ENCODE assay signal across 8 mouse cellular contexts in genomic region chr8:8661759-8662138, GRCm38 (mm10). TPM values are rescaled to one million over a fixed set of nuclear protein-coding genes. Genes with fewer than 3 reads are reported as not detected.
DNase-seq lines count a peak whose midpoint lies in the region; ATAC-seq and TF ChIP-seq lines count a peak whose summit lies in the region.

No protein-coding gene starts in this region.

- peaks cover 6% of the 10 kb centered on the region; the same call in 1 of the 2 replicates for H3K4me1 ChIP-seq in forebrain, embryonic 16.5 days (replicated peaks; ENCODE audit: control insufficient read depth, insufficient read depth, low read length)
- no peaks in the 10 kb centered on the region; the same call in 1 of the 2 replicates for H3K4me1 ChIP-seq in neural tube, embryonic 14.5 days (ENCODE audit: control insufficient read depth, insufficient read depth, low read length)
- peaks cover 12% of the 10 kb centered on the region for H3K4me1 ChIP-seq in testis, adult 2 months (ENCODE audit: control insufficient read depth, insufficient read depth, low read length)

- H3K4me3 ChIP-seq in forebrain, embryonic 16.5 days (replicated peaks; ENCODE audit: low read length): peak overlapping the region; percentile 64
- H3K4me3 ChIP-seq in neural tube, embryonic 14.5 days (ENCODE audit: low read depth, low read length): peak overlapping the region; percentile 90
- H3K4me3 ChIP-seq in testis, adult 2 months (ENCODE audit: control insufficient read depth, low read depth, low read length): peak overlapping the region; percentile 91

- H3K36me3 ChIP-seq in forebrain, embryonic 16.5 days (ENCODE audit: control insufficient read depth, insufficient read depth): peaks cover 3% of the 10 kb centered on the region; the same call in 1 of the 2 replicates
- peaks cover 4% of the 10 kb centered on the region; the same call in 1 of the 2 replicates for H3K36me3 ChIP-seq in neural tube, embryonic 14.5 days (ENCODE audit: control insufficient read depth, insufficient read depth, low read length)
- H3K36me3 ChIP-seq in testis, adult 2 months (ENCODE audit: control insufficient read depth, insufficient read depth, low read length): no peaks in the 10 kb centered on the region; the same call in none of the 2 replicates

- TF ChIP-seq POLR2A in testis, adult 2 months (IDR thresholded peaks at IDR 0.05; ENCODE audit: control insufficient read depth, low read depth, low read length): no peak

- H3K27ac ChIP-seq in forebrain, embryonic 16.5 days (ENCODE audit: low read length): peak overlapping the region; percentile 85
- H3K27ac ChIP-seq in neural tube, embryonic 14.5 days (ENCODE audit: low read depth, low read length): peak overlapping the region; percentile 92; the same call in 1 of the 2 replicates
- H3K27ac ChIP-seq in testis, adult 2 months (ENCODE audit: control insufficient read depth, insufficient read depth, low read depth, low read length): peak overlapping the region; percentile 41

- H3K9me3 ChIP-seq in forebrain, embryonic 16.5 days (ENCODE audit: control insufficient read depth, low read length): no peaks in the 10 kb centered on the region
- no peaks in the 10 kb centered on the region for H3K9me3 ChIP-seq in neural tube, embryonic 14.5 days (ENCODE audit: control insufficient read depth, low read length)

- H3K9ac ChIP-seq in forebrain, embryonic 16.5 days (replicated peaks; ENCODE audit: low read depth, low read length): peak overlapping the region; percentile 64
- peak overlapping the region; percentile 81 for H3K9ac ChIP-seq in neural tube, embryonic 14.5 days (replicated peaks; ENCODE audit: low read depth, low read length)

- WGBS in forebrain, embryonic 16.5 days: under 1% methylated on average over 23 of the region's 23 CpGs
- under 1% methylated on average over 23 of the region's 23 CpGs for WGBS in neural tube, embryonic 14.5 days

- DNase-seq in ES-CJ7 (ENCODE audit: low read depth, low spot score): peak; percentile 92
- DNase-seq in cerebellum, adult 18-20 months: peak; percentile 81 to 88
- DNase-seq in heart, postnatal 36 days: peak; percentile 88 to 93
- DNase-seq in layer of hippocampus, adult 18-20 months (ENCODE audit: low spot score in 2 of 2): peak; percentile 83 to 95
- DNase-seq in lung, adult 18-20 months: peak; percentile 88 to 90

- ATAC-seq in forebrain, embryonic 16.5 days: peak; percentile 17
- peak; percentile 4 for ATAC-seq in neural tube, embryonic 14.5 days (ENCODE audit: low read depth)

- TF ChIP-seq CTCF in testis, adult 2 months (IDR thresholded peaks at IDR 0.05; ENCODE audit: control insufficient read depth, insufficient read depth, insufficient replicate concordance, low read depth, low read length): peak; percentile 57; the same call in 1 of the 2 replicates

- peak overlapping the region; percentile 61 for H3K4me2 ChIP-seq in forebrain, embryonic 16.5 days (ENCODE audit: low read length)
- H3K4me2 ChIP-seq in neural tube, embryonic 14.5 days (ENCODE audit: low read depth, low read length): peak overlapping the region; percentile 66

- no peaks in the 10 kb centered on the region for H3K27me3 ChIP-seq in forebrain, embryonic 16.5 days (replicated peaks; ENCODE audit: control insufficient read depth, insufficient read depth, low read length)
- peaks cover 3% of the 10 kb centered on the region; the same call in 1 of the 2 replicates for H3K27me3 ChIP-seq in neural tube, embryonic 14.5 days (ENCODE audit: control insufficient read depth, insufficient read depth, low read length)
- H3K27me3 ChIP-seq in testis, adult 2 months (ENCODE audit: control insufficient read depth, insufficient read depth, low read length): no peaks in the 10 kb centered on the region

- intact Hi-C loops in heart, postnatal 36 days (cut with DNase I): loop anchor here (1.0 to 5.0 kb wide), 6 partner anchors 27 to 516 kb away; no protein-coding TSS in a partner anchor

RNA-seq across cellular contexts. Expression of gene Efnb2, which starts 0.7 kb away (rescaled TPM):
- polyA plus RNA-seq in forebrain, embryonic 16.5 days (2015; fragmentation: Nextera tagmentation; extraction: Ambion mirVana): 54.6 and 68.2 TPM in 2 replicates
- 10 to 100 TPM; 20.4 to 24.5 TPM for total RNA-seq in heart, postnatal 36 days (2021)
- total RNA-seq in layer of hippocampus, adult 18-20 months (2021): 10 to 100 TPM; 31.0 to 36.0 TPM
- 17.7 and 27.7 TPM in 2 replicates for polyA plus RNA-seq in neural tube, embryonic 14.5 days (2014; fragmentation: Nextera tagmentation; extraction: Ambion mirVana)
- 3.4 and 5.4 TPM in 2 replicates for polyA plus RNA-seq in testis, adult 2 months (2012; rRNA removed)

RNA-seq across cellular contexts. Expression of gene Arglu1, which starts 28.6 kb away (rescaled TPM):
- 181 and 192 TPM in 2 replicates for polyA plus RNA-seq in forebrain, embryonic 16.5 days (2015; fragmentation: Nextera tagmentation; extraction: Ambion mirVana)
- 10 to 100 TPM; 25.7 to 33.1 TPM for total RNA-seq in heart, postnatal 36 days (2021)
- 100 to 1,000 TPM in 1 of 2 experiments, 10 to 100 TPM in 1; 91.4 to 101 TPM for total RNA-seq in layer of hippocampus, adult 18-20 months (2021)
- 167 and 187 TPM in 2 replicates for polyA plus RNA-seq in neural tube, embryonic 14.5 days (2014; fragmentation: Nextera tagmentation; extraction: Ambion mirVana)
- 21.5 and 28.4 TPM in 2 replicates for polyA plus RNA-seq in testis, adult 2 months (2012; rRNA removed)

Comparison
In these comparisons a context has a peak if more than half of its experiments do, and no peak if none do; other contexts are left out.
1. Peak in every context shown above with its lines: DNase-seq, ATAC-seq, H3K4me3 ChIP-seq and H3K27ac ChIP-seq.
2. H3K27ac ChIP-seq: peak in every context shown above with its lines; median percentile 92 in neural tube, embryonic 14.5 days; 85 in forebrain, embryonic 16.5 days; 41 in testis, adult 2 months.